Mouse (Mus musculus): ENCODE data around the gene Trim52.

DNA sequence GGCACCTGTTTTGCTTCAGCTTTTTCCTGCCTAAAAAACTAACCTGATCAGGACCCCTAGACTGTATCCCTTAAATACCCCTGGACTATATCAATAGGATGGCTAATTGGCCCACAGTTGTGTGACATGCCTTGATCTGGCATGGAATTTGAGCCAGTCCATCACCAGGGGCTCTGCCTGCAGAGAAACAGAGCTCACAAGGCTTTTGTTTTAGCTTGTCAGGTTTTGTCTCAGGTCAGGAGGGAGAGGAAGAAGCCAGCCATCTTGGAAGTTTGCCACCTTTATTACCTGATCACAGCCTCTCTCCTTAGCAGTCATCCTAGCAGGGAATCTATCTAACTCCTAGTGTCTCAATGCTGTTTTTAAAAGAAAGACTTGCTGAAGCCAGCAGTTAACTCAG is 74.6 kb downstream of the Trim52 start:
- TF ChIP-seq POLR2A (IDR thresholded peaks at IDR 0.05; ENCODE audit: borderline replicate concordance, extremely low read depth, low read depth, low read length) (no peak), CTCF (IDR thresholded peaks at IDR 0.05; ENCODE audit: insufficient read depth, low read length) (no peak)

Measured in lung, adult 2 months (tissue).